8 mouse cellular contexts compared by ENCODE assay signal in genomic region chr16:31507457-31507755, GRCm38 (mm10).
DNase-seq lines count a peak whose midpoint lies in the region; ATAC-seq and TF ChIP-seq lines count a peak whose summit lies in the region.

No protein-coding gene starts in this region.

- H3K9me3 ChIP-seq in intestine, embryonic 16.5 days (ENCODE audit: control insufficient read depth, low read length), result no peaks in the 10 kb centered on the region

- no peak for TF ChIP-seq CTCF in cerebellum, adult 2 months (IDR thresholded peaks at IDR 0.05; ENCODE audit: borderline replicate concordance, insufficient read depth, low read depth, low read length)

- no peak overlapping the region for H3K9ac ChIP-seq in intestine, embryonic 16.5 days (ENCODE audit: low read depth, low read length)

- no peak for TF ChIP-seq POLR2A in cerebellum, adult 2 months (IDR thresholded peaks at IDR 0.05; ENCODE audit: borderline replicate concordance, insufficient read depth, low read length)

- peak overlapping the region; percentile 42 for H3K4me2 ChIP-seq in intestine, embryonic 16.5 days (ENCODE audit: low read depth, low read length)

- DNase-seq in frontal cortex, postnatal 10 days (ENCODE audit: low spot score in 2 of 2), result no peak
- peak; percentile 55 for DNase-seq in thymus, postnatal 0 days (ENCODE audit: low spot score)
- DNase-seq in thymus, adult 18-20 months, result no peak
- DNase-seq in cerebellum, adult 2 months, result no peak
- DNase-seq in spleen, adult 18-20 months, result no peak

- H3K27ac ChIP-seq in intestine, embryonic 16.5 days (ENCODE audit: low read length), result peak overlapping the region; percentile 94
- H3K27ac ChIP-seq in cerebellum, adult 2 months (ENCODE audit: insufficient read depth, low read length), result no peak overlapping the region

- no peaks in the 10 kb centered on the region for H3K36me3 ChIP-seq in intestine, embryonic 16.5 days (ENCODE audit: control insufficient read depth, insufficient read depth, low read length)

- peaks cover 29% of the 10 kb centered on the region for H3K4me1 ChIP-seq in intestine, embryonic 16.5 days (ENCODE audit: control insufficient read depth, insufficient read depth, low read length)
- H3K4me1 ChIP-seq in cerebellum, adult 2 months (ENCODE audit: control insufficient read depth, insufficient read depth, low read length), result peaks cover 3% of the 10 kb centered on the region

- ATAC-seq in frontal cortex, adult (ENCODE audit: low TSS enrichment), result peak; percentile 36; the same call in 1 of the 2 replicates
- peak; percentile 67 for ATAC-seq in intestine, embryonic 16.5 days
- 0 out of 2 replicates have a peak, but pooled peaks have one; percentile 66 for ATAC-seq in megakaryocyte-erythroid progenitor cell, adult 5-6 weeks (replicated peaks; ENCODE audit: low FRiP score, low TSS enrichment, poor library complexity, severe bottlenecking)

- WGBS in intestine, embryonic 16.5 days, result 41% methylated on average over 6 of the region's 6 CpGs
- WGBS in cerebellum, adult 2 months, result 82% methylated on average over 6 of the region's 6 CpGs

- H3K27me3 ChIP-seq in intestine, embryonic 16.5 days (replicated peaks; ENCODE audit: control insufficient read depth, insufficient read depth, low read length), result no peaks in the 10 kb centered on the region
- no peaks in the 10 kb centered on the region for H3K27me3 ChIP-seq in cerebellum, adult 2 months (ENCODE audit: control insufficient read depth, insufficient read depth, low read length)

- peak overlapping the region; percentile 25; the same call in 1 of the 2 replicates for H3K4me3 ChIP-seq in intestine, embryonic 16.5 days (ENCODE audit: low read length)
- H3K4me3 ChIP-seq in cerebellum, adult 2 months (replicated peaks; ENCODE audit: insufficient read depth, low read depth, low read length), result no peak overlapping the region
